Mouse (Mus musculus): Measurements from ENCODE around the gene Cebpz. TPM values are rescaled to one million over a fixed set of nuclear protein-coding genes. Genes with fewer than 3 reads are reported as not detected.

Cebpz gene
- total and polyA plus RNA-seq, 3 experiments = 45.9 to 97.9 (median 83.5) TPM

- TF ChIP-seq CTCF (IDR thresholded peaks at IDR 0.05; ENCODE audit: low read depth, low read length) (no peak), GATA1 (IDR thresholded peaks at IDR 0.05; ENCODE audit: borderline replicate concordance, low read length) (no peak), POLR2AphosphoS5 (IDR thresholded peaks at IDR 0.05; ENCODE audit: insufficient replicate concordance, low read depth, low read length) (no peak), GATA2 (IDR thresholded peaks at IDR 0.05; ENCODE audit: borderline replicate concordance, low read depth, low read length) (no peak), TAL1 (conservative IDR thresholded peaks at IDR 0.05; ENCODE audit: low read depth, low read length) (no peak)
- no peak overlapping the region for H3K4me3 ChIP-seq (ENCODE audit: low read depth, low read length)
- DNase-seq (ENCODE audit: low spot score) (no peak), ATAC-seq (ENCODE audit: extremely low read depth, insufficient number of reproducible peaks, low FRiP score, poor library complexity, severe bottlenecking) (no peak)
- H3K27me3 ChIP-seq (ENCODE audit: insufficient read depth, low read length) = no peaks in the 10 kb centered on the region
- peaks cover 14% of the 10 kb centered on the region for H3K36me3 ChIP-seq (replicated peaks)
- peaks cover 19% of the 10 kb centered on the region for H3K4me1 ChIP-seq (ENCODE audit: insufficient read depth, low read depth, low read length)
- H3K9me3 ChIP-seq (replicated peaks) = no peaks in the 10 kb centered on the region
These were observed 22.9 kb downstream of the Cebpz start for GRCm38 (mm10) chr17:78913921-78914320.

- H3K4me1 ChIP-seq (ENCODE audit: insufficient read depth, low read depth, low read length) = peaks cover 19% of the 10 kb centered on the region
- no peak overlapping the region for H3K4me3 ChIP-seq (ENCODE audit: low read depth, low read length)
- peaks cover 5% of the 10 kb centered on the region for H3K36me3 ChIP-seq (replicated peaks)
- peaks cover 4% of the 10 kb centered on the region; the same call in 1 of the 2 replicates for H3K27me3 ChIP-seq (ENCODE audit: insufficient read depth, low read length)
- ATAC-seq (ENCODE audit: extremely low read depth, insufficient number of reproducible peaks, low FRiP score, poor library complexity, severe bottlenecking) = no peak
- no peaks in the 10 kb centered on the region for H3K9me3 ChIP-seq (replicated peaks)
- DNase-seq (ENCODE audit: low spot score) = no peak
- no peak for TF ChIP-seq GATA1 (IDR thresholded peaks at IDR 0.05; ENCODE audit: borderline replicate concordance, low read length)
- TF ChIP-seq GATA2 (IDR thresholded peaks at IDR 0.05; ENCODE audit: borderline replicate concordance, low read depth, low read length) = no peak
- TF ChIP-seq POLR2AphosphoS5 (IDR thresholded peaks at IDR 0.05; ENCODE audit: insufficient replicate concordance, low read depth, low read length) = no peak
- TF ChIP-seq TAL1 (conservative IDR thresholded peaks at IDR 0.05; ENCODE audit: low read depth, low read length) = no peak
- TF ChIP-seq CTCF (IDR thresholded peaks at IDR 0.05; ENCODE audit: low read depth, low read length) = no peak
These were observed 24.0 kb downstream of the Cebpz start for GRCm38 (mm10) chr17:78912861-78913281.

GRCm38 (mm10) chr17:78909374-78909773 lies 27.5 kb downstream of the Cebpz start:
- no peak for ATAC-seq (ENCODE audit: extremely low read depth, insufficient number of reproducible peaks, low FRiP score, poor library complexity, severe bottlenecking)

GRCm38 (mm10) chr17:78906892-78907291 lies 30.0 kb downstream of the Cebpz start, which contains the start of gene Sult6b1:
TSS of gene Sult6b1 (minus strand) at chr17:78906992.
- H3K36me3 ChIP-seq (replicated peaks) = no peaks in the 10 kb centered on the region
- no peaks in the 10 kb centered on the region for H3K9me3 ChIP-seq (replicated peaks)
- H3K27me3 ChIP-seq (ENCODE audit: insufficient read depth, low read length) = peaks cover 14% of the 10 kb centered on the region; the same call in 1 of the 2 replicates
- peaks cover 4% of the 10 kb centered on the region; the same call in 1 of the 2 replicates for H3K4me1 ChIP-seq (ENCODE audit: insufficient read depth, low read depth, low read length)
- DNase-seq (ENCODE audit: low spot score) (no peak), ATAC-seq (ENCODE audit: extremely low read depth, insufficient number of reproducible peaks, low FRiP score, poor library complexity, severe bottlenecking) (no peak)
- no peak within 1 kb of the TSS for H3K4me3 ChIP-seq (ENCODE audit: low read depth, low read length)
- no peak for TF ChIP-seq GATA1 (IDR thresholded peaks at IDR 0.05; ENCODE audit: borderline replicate concordance, low read length)
- no peak for TF ChIP-seq GATA2 (IDR thresholded peaks at IDR 0.05; ENCODE audit: borderline replicate concordance, low read depth, low read length)
- no peak for TF ChIP-seq POLR2AphosphoS5 (IDR thresholded peaks at IDR 0.05; ENCODE audit: insufficient replicate concordance, low read depth, low read length)
- no peak for TF ChIP-seq CTCF (IDR thresholded peaks at IDR 0.05; ENCODE audit: low read depth, low read length)
- no peak for TF ChIP-seq TAL1 (conservative IDR thresholded peaks at IDR 0.05; ENCODE audit: low read depth, low read length)

More at GRCm38 (mm10) chr17:78909374-78909773, 27.5 kb downstream of the Cebpz start:
- H3K4me1 ChIP-seq (ENCODE audit: insufficient read depth, low read depth, low read length) = no peaks in the 10 kb centered on the region; the same call in 1 of the 2 replicates
- peaks cover 14% of the 10 kb centered on the region; the same call in 1 of the 2 replicates for H3K27me3 ChIP-seq (ENCODE audit: insufficient read depth, low read length)
- no peak overlapping the region for H3K4me3 ChIP-seq (ENCODE audit: low read depth, low read length)
- DNase-seq (ENCODE audit: low spot score) = no peak
- TF ChIP-seq POLR2AphosphoS5 (IDR thresholded peaks at IDR 0.05; ENCODE audit: insufficient replicate concordance, low read depth, low read length) (no peak), TAL1 (conservative IDR thresholded peaks at IDR 0.05; ENCODE audit: low read depth, low read length) (no peak), GATA2 (IDR thresholded peaks at IDR 0.05; ENCODE audit: borderline replicate concordance, low read depth, low read length) (no peak), CTCF (IDR thresholded peaks at IDR 0.05; ENCODE audit: low read depth, low read length) (no peak), GATA1 (IDR thresholded peaks at IDR 0.05; ENCODE audit: borderline replicate concordance, low read length) (no peak)
- no peaks in the 10 kb centered on the region for H3K9me3 ChIP-seq (replicated peaks)
- H3K36me3 ChIP-seq (replicated peaks) = no peaks in the 10 kb centered on the region

GRCm38 (mm10) chr17:78903158-78903557 lies 33.7 kb downstream of the Cebpz start:
- ATAC-seq (ENCODE audit: extremely low read depth, insufficient number of reproducible peaks, low FRiP score, poor library complexity, severe bottlenecking) (peak; percentile 40), DNase-seq (ENCODE audit: low spot score) (no peak)
- Histone ChIP-seq H3K27me3 (ENCODE audit: insufficient read depth, low read length) (peaks cover 15% of the 10 kb centered on the region; the same call in 1 of the 2 replicates), H3K4me1 (ENCODE audit: insufficient read depth, low read depth, low read length) (peaks cover 4% of the 10 kb centered on the region; the same call in 1 of the 2 replicates), H3K36me3 (replicated peaks) (no peaks in the 10 kb centered on the region), H3K4me3 (ENCODE audit: low read depth, low read length) (no peak overlapping the region), H3K9me3 (replicated peaks) (no peaks in the 10 kb centered on the region)
- no peak for TF ChIP-seq TAL1 (conservative IDR thresholded peaks at IDR 0.05; ENCODE audit: low read depth, low read length)
- no peak for TF ChIP-seq GATA1 (IDR thresholded peaks at IDR 0.05; ENCODE audit: borderline replicate concordance, low read length)
- no peak for TF ChIP-seq CTCF (IDR thresholded peaks at IDR 0.05; ENCODE audit: low read depth, low read length)
- no peak for TF ChIP-seq POLR2AphosphoS5 (IDR thresholded peaks at IDR 0.05; ENCODE audit: insufficient replicate concordance, low read depth, low read length)
- no peak for TF ChIP-seq GATA2 (IDR thresholded peaks at IDR 0.05; ENCODE audit: borderline replicate concordance, low read depth, low read length)

- DNase-seq (ENCODE audit: low spot score) = no peak
- no peak overlapping the region for H3K4me3 ChIP-seq (ENCODE audit: low read depth, low read length)
- no peaks in the 10 kb centered on the region for H3K4me1 ChIP-seq (ENCODE audit: insufficient read depth, low read depth, low read length)
- TF ChIP-seq GATA2 (IDR thresholded peaks at IDR 0.05; ENCODE audit: borderline replicate concordance, low read depth, low read length) (no peak), CTCF (IDR thresholded peaks at IDR 0.05; ENCODE audit: low read depth, low read length) (no peak), TAL1 (conservative IDR thresholded peaks at IDR 0.05; ENCODE audit: low read depth, low read length) (no peak), GATA1 (IDR thresholded peaks at IDR 0.05; ENCODE audit: borderline replicate concordance, low read length) (no peak), POLR2AphosphoS5 (IDR thresholded peaks at IDR 0.05; ENCODE audit: insufficient replicate concordance, low read depth, low read length) (no peak)
- no peaks in the 10 kb centered on the region for H3K9me3 ChIP-seq (replicated peaks)
- peaks cover 15% of the 10 kb centered on the region; the same call in 1 of the 2 replicates for H3K27me3 ChIP-seq (ENCODE audit: insufficient read depth, low read length)
- no peaks in the 10 kb centered on the region for H3K36me3 ChIP-seq (replicated peaks)
- ATAC-seq (ENCODE audit: extremely low read depth, insufficient number of reproducible peaks, low FRiP score, poor library complexity, severe bottlenecking) = no peak
These were observed 41.5 kb downstream of the Cebpz start for GRCm38 (mm10) chr17:78895394-78895793.
